Mouse (Mus musculus): ENCODE data around the gene Kmt2e. TPM values are rescaled to one million over a fixed set of nuclear protein-coding genes. Genes with fewer than 3 reads are reported as not detected.

Kmt2e gene
- polyA plus RNA-seq, 1 experiment from 2014 or later, result 139 TPM

- no peak overlapping the region for H3K27ac ChIP-seq (ENCODE audit: low read depth, low read length)
- no peaks in the 10 kb centered on the region for H3K36me3 ChIP-seq (ENCODE audit: control insufficient read depth, insufficient read depth, low read length)
These were observed 13.8 kb upstream of the Kmt2e start for GRCm38 (mm10) chr5:23420410-23420809.

GRCm38 (mm10) chr5:23421440-23421839 is 12.8 kb upstream of the Kmt2e start:
- peaks cover 29% of the 10 kb centered on the region for H3K4me1 ChIP-seq (ENCODE audit: control insufficient read depth, insufficient read depth, low read depth, low read length)
- 93% methylated on average over 2 of the region's 2 CpGs for WGBS
- no peaks in the 10 kb centered on the region for H3K27me3 ChIP-seq (replicated peaks; ENCODE audit: control insufficient read depth, insufficient read depth, low read length)
- H3K27ac ChIP-seq (ENCODE audit: low read depth, low read length), result no peak overlapping the region
- no peaks in the 10 kb centered on the region for H3K9me3 ChIP-seq (ENCODE audit: control insufficient read depth, low read length)
- H3K9ac ChIP-seq (ENCODE audit: low read depth, low read length), result no peak overlapping the region
- no peaks in the 10 kb centered on the region for H3K36me3 ChIP-seq (ENCODE audit: control insufficient read depth, insufficient read depth, low read length)
- no peak overlapping the region for H3K4me3 ChIP-seq (ENCODE audit: low read length)
- H3K4me2 ChIP-seq (ENCODE audit: low read length), result no peak overlapping the region
- ATAC-seq, result no peak

More at GRCm38 (mm10) chr5:23420410-23420809, 13.8 kb upstream of the Kmt2e start:
- no peak for ATAC-seq
- H3K27me3 ChIP-seq (replicated peaks; ENCODE audit: control insufficient read depth, insufficient read depth, low read length), result no peaks in the 10 kb centered on the region
- WGBS, result 31% methylated on average over 1 of the region's 1 CpGs
- H3K4me2 ChIP-seq (ENCODE audit: low read length), result no peak overlapping the region
- peaks cover 35% of the 10 kb centered on the region for H3K4me1 ChIP-seq (ENCODE audit: control insufficient read depth, insufficient read depth, low read depth, low read length)
- H3K9ac ChIP-seq (ENCODE audit: low read depth, low read length), result no peak overlapping the region; the same call in 1 of the 2 replicates
- no peak overlapping the region for H3K4me3 ChIP-seq (ENCODE audit: low read length)
- no peaks in the 10 kb centered on the region for H3K9me3 ChIP-seq (ENCODE audit: control insufficient read depth, low read length)

GRCm38 (mm10) chr5:23423036-23423435 is 11.2 kb upstream of the Kmt2e start:
- H3K4me1 ChIP-seq (ENCODE audit: control insufficient read depth, insufficient read depth, low read depth, low read length), result peaks cover 20% of the 10 kb centered on the region
- H3K4me2 ChIP-seq (ENCODE audit: low read length), result no peak overlapping the region
- 90% methylated on average over 3 of the region's 3 CpGs for WGBS

GRCm38 (mm10) chr5:23427501-23427900 is 6.7 kb upstream of the Kmt2e start:
- H3K4me3 ChIP-seq (ENCODE audit: low read length), result no peak overlapping the region
- no peak for ATAC-seq
- H3K9ac ChIP-seq (ENCODE audit: low read depth, low read length), result no peak overlapping the region
- H3K4me2 ChIP-seq (ENCODE audit: low read length), result no peak overlapping the region
- no peaks in the 10 kb centered on the region for H3K36me3 ChIP-seq (ENCODE audit: control insufficient read depth, insufficient read depth, low read length)
- H3K27ac ChIP-seq (ENCODE audit: low read depth, low read length), result no peak overlapping the region
- no peaks in the 10 kb centered on the region for H3K9me3 ChIP-seq (ENCODE audit: control insufficient read depth, low read length)
- H3K4me1 ChIP-seq (ENCODE audit: control insufficient read depth, insufficient read depth, low read depth, low read length), result peaks cover 29% of the 10 kb centered on the region
- H3K27me3 ChIP-seq (replicated peaks; ENCODE audit: control insufficient read depth, insufficient read depth, low read length), result no peaks in the 10 kb centered on the region
- whole genome bisulfite sequencing, result 35% methylated on average over 1 of the region's 1 CpGs

More at GRCm38 (mm10) chr5:23423036-23423435, 11.2 kb upstream of the Kmt2e start:
- no peaks in the 10 kb centered on the region for H3K9me3 ChIP-seq (ENCODE audit: control insufficient read depth, low read length)
- no peak for ATAC-seq
- no peaks in the 10 kb centered on the region for H3K36me3 ChIP-seq (ENCODE audit: control insufficient read depth, insufficient read depth, low read length)
- H3K4me3 ChIP-seq (ENCODE audit: low read length), result no peak overlapping the region
- no peak overlapping the region for H3K27ac ChIP-seq (ENCODE audit: low read depth, low read length)
- H3K9ac ChIP-seq (ENCODE audit: low read depth, low read length), result no peak overlapping the region
- no peaks in the 10 kb centered on the region for H3K27me3 ChIP-seq (replicated peaks; ENCODE audit: control insufficient read depth, insufficient read depth, low read length)

- 7% methylated on average over 10 of the region's 10 CpGs for WGBS
- no peak for ATAC-seq
- Histone ChIP-seq H3K27me3 (replicated peaks; ENCODE audit: control insufficient read depth, insufficient read depth, low read length) (no peaks in the 10 kb centered on the region), H3K4me2 (ENCODE audit: low read length) (peak overlapping the region; percentile 84), H3K27ac (ENCODE audit: low read depth, low read length) (peak overlapping the region; percentile 14), H3K9ac (ENCODE audit: low read depth, low read length) (peak overlapping the region; percentile 45), H3K9me3 (ENCODE audit: control insufficient read depth, low read length) (no peaks in the 10 kb centered on the region), H3K36me3 (ENCODE audit: control insufficient read depth, insufficient read depth, low read length) (no peaks in the 10 kb centered on the region), H3K4me1 (ENCODE audit: control insufficient read depth, insufficient read depth, low read depth, low read length) (peaks cover 26% of the 10 kb centered on the region), H3K4me3 (ENCODE audit: low read length) (peak overlapping the region; percentile 42)
These were observed 3.0 kb upstream of the Kmt2e start for GRCm38 (mm10) chr5:23431070-23431864.

GRCm38 (mm10) chr5:23431948-23432707 is 2.1 kb upstream of the Kmt2e start:
- ATAC-seq, result no peak
- 1% methylated on average over 10 of the region's 10 CpGs for WGBS
- peak overlapping the region; percentile 97 for H3K9ac ChIP-seq (ENCODE audit: low read depth, low read length)

GRCm38 (mm10) chr5:23432708-23433645 is 1.3 kb upstream of the Kmt2e start:
- no peaks in the 10 kb centered on the region for H3K36me3 ChIP-seq (ENCODE audit: control insufficient read depth, insufficient read depth, low read length)
- H3K4me3 ChIP-seq (ENCODE audit: low read length), result peak overlapping the region; percentile 84
- peak overlapping the region; percentile 100 for H3K27ac ChIP-seq (ENCODE audit: low read depth, low read length)
- no peaks in the 10 kb centered on the region for H3K9me3 ChIP-seq (ENCODE audit: control insufficient read depth, low read length)
- no peaks in the 10 kb centered on the region for H3K27me3 ChIP-seq (replicated peaks; ENCODE audit: control insufficient read depth, insufficient read depth, low read length)
- peak; percentile 92 for ATAC-seq
- WGBS, result under 1% methylated on average over 57 of the region's 61 CpGs
- H3K4me1 ChIP-seq (ENCODE audit: control insufficient read depth, insufficient read depth, low read depth, low read length), result peaks cover 27% of the 10 kb centered on the region
- peak overlapping the region; percentile 97 for H3K9ac ChIP-seq (ENCODE audit: low read depth, low read length)
- H3K4me2 ChIP-seq (ENCODE audit: low read length), result peak overlapping the region; percentile 80

More at GRCm38 (mm10) chr5:23431948-23432707, 2.1 kb upstream of the Kmt2e start:
- no peaks in the 10 kb centered on the region for H3K9me3 ChIP-seq (ENCODE audit: control insufficient read depth, low read length)
- no peaks in the 10 kb centered on the region for H3K36me3 ChIP-seq (ENCODE audit: control insufficient read depth, insufficient read depth, low read length)
- H3K27ac ChIP-seq (ENCODE audit: low read depth, low read length), result peak overlapping the region; percentile 100
- no peaks in the 10 kb centered on the region for H3K27me3 ChIP-seq (replicated peaks; ENCODE audit: control insufficient read depth, insufficient read depth, low read length)
- peak overlapping the region; percentile 84 for H3K4me3 ChIP-seq (ENCODE audit: low read length)
- H3K4me2 ChIP-seq (ENCODE audit: low read length), result peak overlapping the region; percentile 80
- peaks cover 26% of the 10 kb centered on the region for H3K4me1 ChIP-seq (ENCODE audit: control insufficient read depth, insufficient read depth, low read depth, low read length)

GRCm38 (mm10) chr5:23434598-23435481 is 599 bp downstream of the Kmt2e start:
- H3K36me3 ChIP-seq (ENCODE audit: control insufficient read depth, insufficient read depth, low read length), result no peaks in the 10 kb centered on the region
- H3K4me2 ChIP-seq (ENCODE audit: low read length), result peak overlapping the region; percentile 86
- under 1% methylated on average over 43 of the region's 46 CpGs for WGBS
- H3K27me3 ChIP-seq (replicated peaks; ENCODE audit: control insufficient read depth, insufficient read depth, low read length), result no peaks in the 10 kb centered on the region
- H3K9me3 ChIP-seq (ENCODE audit: control insufficient read depth, low read length), result no peaks in the 10 kb centered on the region
- H3K4me1 ChIP-seq (ENCODE audit: control insufficient read depth, insufficient read depth, low read depth, low read length), result peaks cover 16% of the 10 kb centered on the region
- peak; percentile 15; the same call in 1 of the 2 replicates for ATAC-seq
- peak overlapping the region; percentile 97 for H3K9ac ChIP-seq (ENCODE audit: low read depth, low read length)
- peak overlapping the region; percentile 84 for H3K4me3 ChIP-seq (ENCODE audit: low read length)
- peak overlapping the region; percentile 100 for H3K27ac ChIP-seq (ENCODE audit: low read depth, low read length)

Measured in hindbrain, embryonic 16.5 days (tissue).